Comparison of ENCODE assay signal across 8 mouse cellular contexts in the genomic region with DNA sequence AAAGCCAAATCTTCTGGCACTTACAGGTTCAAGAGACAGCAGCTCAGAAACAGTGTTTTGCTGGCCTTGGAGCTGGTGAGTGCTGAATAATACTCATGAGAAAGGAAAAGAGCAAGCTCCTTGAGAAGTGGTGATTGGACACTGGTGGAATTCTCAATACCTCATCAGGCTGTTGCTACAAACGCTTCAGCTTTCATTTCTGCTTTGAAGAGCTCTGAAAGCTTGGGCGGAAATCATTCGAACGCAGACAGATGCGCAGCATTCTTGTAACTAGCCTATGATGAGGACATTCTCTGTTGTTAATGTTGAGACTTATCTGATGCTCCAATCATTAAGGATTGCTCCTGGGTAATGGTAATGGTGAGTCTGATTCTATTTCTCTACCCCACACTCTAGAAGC. TPM values are rescaled to one million over a fixed set of nuclear protein-coding genes. Genes with fewer than 3 reads are reported as not detected.
A peak's percentile ranks its signal among the peaks of the same experiment; 100 is the strongest.
DNase-seq lines count a peak whose midpoint lies in the region; ATAC-seq and TF ChIP-seq lines count a peak whose summit lies in the region.

A gene (plus strand): TSS at position 231 of the 400 bp plus-strand sequence.

- no peak within 1 kb of the TSS for H3K27ac ChIP-seq in thymus, adult 2 months (ENCODE audit: control insufficient read depth, insufficient read depth, low read length)
- H3K27ac ChIP-seq in brown adipose tissue, adult 24 weeks (replicated peaks; ENCODE audit: low read depth, low read length) = peak within 1 kb of the TSS; percentile 67
- H3K27ac ChIP-seq in intestine, embryonic 16.5 days (ENCODE audit: low read length) = peak within 1 kb of the TSS; percentile 98

- no peaks in the 10 kb centered on the region for H3K36me3 ChIP-seq in thymus, adult 2 months (ENCODE audit: control insufficient read depth, insufficient read depth, low read length)
- no peaks in the 10 kb centered on the region for H3K36me3 ChIP-seq in intestine, embryonic 16.5 days (ENCODE audit: control insufficient read depth, insufficient read depth, low read length)

- H3K9ac ChIP-seq in intestine, embryonic 16.5 days (ENCODE audit: low read depth, low read length) = peak within 1 kb of the TSS; percentile 98

- no peak for TF ChIP-seq POLR2A in thymus, adult 2 months (IDR thresholded peaks at IDR 0.05; ENCODE audit: control insufficient read depth, extremely low read depth, insufficient read depth, low read length, poor library complexity)

- no peaks in the 10 kb centered on the region for H3K9me3 ChIP-seq in intestine, embryonic 16.5 days (ENCODE audit: control insufficient read depth, low read length)

- H3K4me1 ChIP-seq in thymus, adult 2 months (replicated peaks; ENCODE audit: control insufficient read depth, insufficient read depth, low read length) = peaks cover 8% of the 10 kb centered on the region
- H3K4me1 ChIP-seq in brown adipose tissue, adult 24 weeks (ENCODE audit: control insufficient read depth, insufficient read depth, insufficient read length, low read length) = peaks cover 2% of the 10 kb centered on the region; the same call in 1 of the 2 replicates
- H3K4me1 ChIP-seq in intestine, embryonic 16.5 days (ENCODE audit: control insufficient read depth, insufficient read depth, low read length) = peaks cover 11% of the 10 kb centered on the region; the same call in 1 of the 2 replicates

- peak within 1 kb of the TSS; percentile 99 for H3K4me3 ChIP-seq in thymus, adult 2 months (ENCODE audit: control insufficient read depth, insufficient read depth, low read length)
- peak within 1 kb of the TSS; percentile 79 for H3K4me3 ChIP-seq in brown adipose tissue, adult 24 weeks (ENCODE audit: insufficient read depth, low read depth, low read length)
- H3K4me3 ChIP-seq in intestine, embryonic 16.5 days (ENCODE audit: low read length) = peak within 1 kb of the TSS; percentile 98

- DNase-seq in thymus, adult 2 months = no peak
- DNase-seq in thymus, postnatal 4 days = no peak
- DNase-seq in gastrocnemius, postnatal 36 days = no peak
- DNase-seq in mesoderm, embryonic 11.5 days (ENCODE audit: low read depth, low spot score) = peak; percentile 19
- DNase-seq in thymus, postnatal 25 days = no peak

- TF ChIP-seq CTCF in thymus, adult 2 months (IDR thresholded peaks at IDR 0.05; ENCODE audit: borderline replicate concordance, control insufficient read depth, extremely low read depth, insufficient read depth, low read length, poor library complexity) = no peak

- no peak for ATAC-seq in intestine, embryonic 16.5 days
- no peak for ATAC-seq in frontal cortex, adult (ENCODE audit: low TSS enrichment)

- peak within 1 kb of the TSS; percentile 65 for H3K4me2 ChIP-seq in intestine, embryonic 16.5 days (ENCODE audit: low read depth, low read length)

- 50% methylated on average over 5 of the region's 5 CpGs for WGBS in thymus, adult 2 months
- WGBS in intestine, embryonic 16.5 days = 47% methylated on average over 5 of the region's 5 CpGs

- no peaks in the 10 kb centered on the region for H3K27me3 ChIP-seq in thymus, adult 2 months (ENCODE audit: control insufficient read depth, insufficient read depth, low read length)
- no peaks in the 10 kb centered on the region for H3K27me3 ChIP-seq in intestine, embryonic 16.5 days (replicated peaks; ENCODE audit: control insufficient read depth, insufficient read depth, low read length)

- intact Hi-C loops in gastrocnemius, postnatal 36 days (cut with DNase I) = loop anchor here (5.0 kb wide), 1 partner anchor 51 kb away; no protein-coding TSS in a partner anchor

RNA-seq across cellular contexts. Expression of the gene that starts here (rescaled TPM):
- 6.7 and 9.3 TPM in 2 replicates for polyA plus RNA-seq in thymus, adult 2 months (2012; rRNA removed)
- polyA plus RNA-seq in brown adipose tissue, adult 24 weeks (2012; ENCODE audit: insufficient read depth, insufficient read length, missing spikeins) = 15.2 and 18.3 TPM in 2 replicates
- 100 to 1,000 TPM; 138 to 173 TPM for total RNA-seq in gastrocnemius, postnatal 36 days (2021)
- 33.4 and 37.2 TPM in 2 replicates for polyA plus RNA-seq in intestine, embryonic 16.5 days (2015; fragmentation: Nextera tagmentation; extraction: Ambion mirVana)
